Mouse (Mus musculus) forebrain, embryonic 10.5 days (tissue): Measurements from ENCODE around the gene Prpf4. TPM values are rescaled to one million over a fixed set of nuclear protein-coding genes. Genes with fewer than 3 reads are reported as not detected.
A peak's percentile ranks its signal among the peaks of the same experiment; 100 is the strongest.

ENCODE experiments used
- DNase-seq: peaks from one replicate; pipeline ENCODE4 v3.0.0-alpha.2; 2017; ENCODE audit warnings: low spot score; ENCODE audit errors: extremely low spot score
- H3K27ac ChIP-seq: fragments of 300-500 bp; sonication (generic); 2 replicates; pipeline ENCODE4 v1.5.1; 2016; ENCODE audit warnings: mild to moderate bottlenecking
- H3K27me3 ChIP-seq: fragments of 300-500 bp; sonication (generic); 2 replicates; pipeline ENCODE4 v1.6.1; 2016; ENCODE audit warnings: mild to moderate bottlenecking; ENCODE audit not compliant: poor library complexity, severe bottlenecking
- H3K36me3 ChIP-seq: fragments of 300-500 bp; sonication (generic); replicated peaks from 2 replicates; pipeline ENCODE4 v1.6.1; 2016; ENCODE audit warnings: mild to moderate bottlenecking, moderate library complexity
- H3K4me1 ChIP-seq: fragments of 300-500 bp; sonication (generic); 2 replicates; pipeline ENCODE4 v1.6.1; 2016
- H3K4me3 ChIP-seq: fragments of 300-500 bp; sonication (generic); 2 replicates; pipeline ENCODE4 v1.5.1; 2016; ENCODE audit warnings: mild to moderate bottlenecking, moderate library complexity
- H3K9me3 ChIP-seq: fragments of 300-500 bp; sonication (generic); 2 replicates; pipeline ENCODE4 v1.6.1; 2016; ENCODE audit warnings: mild to moderate bottlenecking, moderate library complexity
- WGBS: fragments of 180-500 bp; shearing (Covaris S2); methylation state at CpG from one replicate; pipeline ENCODE4 v1.1.7; 2016; 5-methylcytosine and 5-hydroxymethylcytosine counted together
- polyA plus RNA-seq: library from polyadenylated mRNA; unstranded; fragments of >200 nt; fragmentation: Nextera tagmentation; extraction: Ambion mirVana; gene quantifications from 2 replicates; pipeline ENCODE4 v1.2.1, GENCODE M21; 2016

Prpf4 gene
- polyA plus RNA-seq, 1 experiment from 2014 or later: 38.3 TPM

GRCm38 (mm10) chr4:62463124-62463523 lies 54.5 kb downstream of the Prpf4 start:
- H3K4me1 ChIP-seq: no peaks in the 10 kb centered on the region
- no peaks in the 10 kb centered on the region for H3K27me3 ChIP-seq
- no peak overlapping the region for H3K4me3 ChIP-seq
- no peak overlapping the region for H3K27ac ChIP-seq
- no peak for DNase-seq
- 93% methylated on average over 2 of the region's 2 CpGs for WGBS
- H3K9me3 ChIP-seq: no peaks in the 10 kb centered on the region
- H3K36me3 ChIP-seq: peaks cover 43% of the 10 kb centered on the region

GRCm38 (mm10) chr4:62468158-62468557 lies 59.6 kb downstream of the Prpf4 start:
- no peak for DNase-seq
- Histone ChIP-seq H3K27ac (no peak overlapping the region), H3K4me1 (peaks cover 13% of the 10 kb centered on the region), H3K27me3 (0 out of 2 replicates have a peak, but pooled peaks cover 4% of the 10 kb centered on the region), H3K36me3 (peaks cover 16% of the 10 kb centered on the region), H3K4me3 (no peak overlapping the region), H3K9me3 (peaks cover 4% of the 10 kb centered on the region; the same call in 1 of the 2 replicates)
- 92% methylated on average over 1 of the region's 1 CpGs for WGBS

GRCm38 (mm10) chr4:62470598-62471051 lies 62.0 kb downstream of the Prpf4 start, which contains the start of gene Wdr31:
TSS of gene Wdr31 (minus strand) at chr4:62470896.
- peak; percentile 84 for DNase-seq
- Histone ChIP-seq H3K4me3 (peak within 1 kb of the TSS; percentile 67), H3K27me3 (0 out of 2 replicates have a peak, but pooled peaks cover 9% of the 10 kb centered on the region), H3K27ac (peak within 1 kb of the TSS; percentile 84), H3K9me3 (peaks cover 4% of the 10 kb centered on the region; the same call in 1 of the 2 replicates), H3K36me3 (peaks cover 10% of the 10 kb centered on the region), H3K4me1 (peaks cover 13% of the 10 kb centered on the region)
- under 1% methylated on average over 30 of the region's 30 CpGs for WGBS

- Histone ChIP-seq H3K9me3 (peaks cover 4% of the 10 kb centered on the region; the same call in 1 of the 2 replicates), H3K27me3 (0 out of 2 replicates have a peak, but pooled peaks cover 16% of the 10 kb centered on the region), H3K36me3 (peaks cover 10% of the 10 kb centered on the region), H3K27ac (no peak overlapping the region), H3K4me3 (no peak overlapping the region), H3K4me1 (peaks cover 13% of the 10 kb centered on the region)
- no peak for DNase-seq
- 95% methylated on average over 2 of the region's 2 CpGs for WGBS
Measured at GRCm38 (mm10) chr4:62472071-62472470, 63.5 kb downstream of the Prpf4 start.

- Histone ChIP-seq H3K27ac (no peak overlapping the region), H3K36me3 (no peaks in the 10 kb centered on the region), H3K4me3 (no peak overlapping the region), H3K27me3 (peaks cover 43% of the 10 kb centered on the region), H3K4me1 (peaks cover 21% of the 10 kb centered on the region), H3K9me3 (no peaks in the 10 kb centered on the region)
- WGBS: 83% methylated on average over 2 of the region's 2 CpGs
- no peak for DNase-seq
Measured at GRCm38 (mm10) chr4:62475131-62475530, 66.5 kb downstream of the Prpf4 start.

GRCm38 (mm10) chr4:62475793-62476192 lies 67.2 kb downstream of the Prpf4 start:
- Histone ChIP-seq H3K9me3 (no peaks in the 10 kb centered on the region), H3K27ac (no peak overlapping the region), H3K4me3 (no peak overlapping the region), H3K4me1 (peaks cover 17% of the 10 kb centered on the region), H3K27me3 (peaks cover 49% of the 10 kb centered on the region), H3K36me3 (no peaks in the 10 kb centered on the region)
- 91% methylated on average over 6 of the region's 6 CpGs for WGBS
- no peak for DNase-seq

Other genes starting within 250 kb of the Prpf4 start
- gene Zfp37, start 177.8 kb upstream of the Prpf4 start, polyA plus RNA-seq: 19.7 and 22.1 TPM in 2 replicates
- 8.6 and 10.1 TPM in 2 replicates for gene Slc31a2, start 146.2 kb upstream of the Prpf4 start, polyA plus RNA-seq
- 18.1 and 18.5 TPM in 2 replicates for gene Fkbp15, start 48.2 kb upstream of the Prpf4 start, polyA plus RNA-seq
- 54.9 and 55.1 TPM in 2 replicates for gene Slc31a1, start 48.1 kb upstream of the Prpf4 start, polyA plus RNA-seq
- 202 and 205 TPM in 2 replicates for gene Cdc26, start 155 bp upstream of the Prpf4 start, polyA plus RNA-seq
- 0.17 TPM in 1 of 2 replicates, not detected in the other for gene Rnf183, start 26.5 kb downstream of the Prpf4 start, polyA plus RNA-seq
- 14.6 and 17.4 TPM in 2 replicates for gene Wdr31, start 62.1 kb downstream of the Prpf4 start, polyA plus RNA-seq
- gene Bspry, start 71.3 kb downstream of the Prpf4 start, polyA plus RNA-seq: 1.1 and 1.4 TPM in 2 replicates
- gene Hdhd3, start 94.7 kb downstream of the Prpf4 start, polyA plus RNA-seq: 10.3 and 11.2 TPM in 2 replicates
- gene Alad, start 111.1 kb downstream of the Prpf4 start, polyA plus RNA-seq: 125 and 127 TPM in 2 replicates
- 145 and 147 TPM in 2 replicates for gene Pole3, start 116.3 kb downstream of the Prpf4 start, polyA plus RNA-seq
- 1.3 and 1.5 TPM in 2 replicates for gene 4933430I17Rik, start 116.6 kb downstream of the Prpf4 start, polyA plus RNA-seq
- 29.8 and 36.3 TPM in 2 replicates for gene Rgs3, start 151.1 kb downstream of the Prpf4 start, polyA plus RNA-seq